Comparison of ENCODE assay signal across 7 mouse cellular contexts in the genomic region with DNA sequence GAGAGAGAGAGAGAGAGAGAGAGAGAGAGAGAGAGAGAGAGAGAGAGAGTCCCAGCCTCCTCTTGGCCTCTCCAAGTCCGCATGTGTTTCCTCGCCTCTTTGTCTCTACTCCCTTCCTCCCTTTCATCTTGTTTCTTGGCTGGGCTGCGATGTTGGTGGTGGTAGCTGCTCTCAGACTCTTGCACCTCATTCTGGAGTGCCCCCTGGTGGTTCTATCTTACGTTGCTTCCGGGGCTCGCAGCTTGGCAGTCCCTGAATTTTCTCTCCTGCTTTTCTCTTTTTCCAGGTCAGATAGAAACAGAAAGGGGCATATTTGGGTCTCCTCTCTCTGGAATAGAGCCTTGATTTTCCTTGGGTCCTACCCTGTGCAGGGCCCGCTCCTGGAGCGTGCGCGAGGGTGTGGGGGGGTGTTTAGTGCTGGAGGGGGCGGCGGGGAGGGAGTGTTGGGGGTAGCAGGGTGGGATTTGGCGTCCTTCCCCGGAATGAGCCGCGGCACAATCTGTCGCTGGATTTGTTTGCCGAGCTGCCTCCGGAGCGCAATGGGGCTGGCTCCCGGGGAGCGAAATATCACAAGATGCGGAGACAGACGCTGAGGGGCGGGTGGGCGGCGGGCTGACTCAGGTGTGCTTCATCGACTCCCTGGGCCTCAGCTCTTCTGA. TPM values are rescaled to one million over a fixed set of nuclear protein-coding genes. Genes with fewer than 3 reads are reported as not detected.
DNase-seq lines count a peak whose midpoint lies in the region; ATAC-seq and TF ChIP-seq lines count a peak whose summit lies in the region.

No protein-coding gene starts in this region.

- H3K4me1 ChIP-seq in intestine, embryonic 14.5 days (replicated peaks; ENCODE audit: control insufficient read depth, insufficient read depth, low read length), result peaks cover 22% of the 10 kb centered on the region
- H3K4me1 ChIP-seq in limb, embryonic 11.5 days (ENCODE audit: control insufficient read depth, insufficient read depth, low read length), result peaks cover 11% of the 10 kb centered on the region
- peaks cover 20% of the 10 kb centered on the region for H3K4me1 ChIP-seq in midbrain, embryonic 11.5 days (ENCODE audit: control insufficient read depth, insufficient read depth, low read length)

- peak; percentile 38 for ATAC-seq in Patski
- no peak for ATAC-seq in intestine, embryonic 14.5 days (replicated peaks; ENCODE audit: low FRiP score, low TSS enrichment, low read depth)
- ATAC-seq in limb, embryonic 11.5 days (ENCODE audit: insufficient number of reproducible peaks, low FRiP score, low TSS enrichment, low read depth), result no peak
- peak; percentile 5; the same call in 1 of the 2 replicates for ATAC-seq in midbrain, embryonic 11.5 days (ENCODE audit: low FRiP score)

- peak overlapping the region; percentile 24 for H3K4me3 ChIP-seq in intestine, embryonic 14.5 days (ENCODE audit: low read depth, low read length)
- peak overlapping the region; percentile 2; the same call in 1 of the 2 replicates for H3K4me3 ChIP-seq in limb, embryonic 11.5 days (ENCODE audit: low read depth, low read length)
- peak overlapping the region; percentile 24 for H3K4me3 ChIP-seq in midbrain, embryonic 11.5 days (ENCODE audit: low read depth, low read length)

- peak; percentile 82 for TF ChIP-seq CTCF in Patski (IDR thresholded peaks at IDR 0.05)

- no peak overlapping the region for H3K27ac ChIP-seq in intestine, embryonic 14.5 days (ENCODE audit: low read depth)
- H3K27ac ChIP-seq in limb, embryonic 11.5 days (replicated peaks; ENCODE audit: low read depth, low read length), result no peak overlapping the region
- H3K27ac ChIP-seq in midbrain, embryonic 11.5 days (ENCODE audit: low read depth, low read length), result no peak overlapping the region

- POLR2A ChIA-PET in Patski (lab: Charles Lee), result no interaction called here

- H3K9ac ChIP-seq in intestine, embryonic 14.5 days (ENCODE audit: low read length), result 0 out of 2 replicates have a peak overlapping the region, but pooled peaks have one; percentile 11
- no peak overlapping the region for H3K9ac ChIP-seq in limb, embryonic 11.5 days (ENCODE audit: low read length)
- H3K9ac ChIP-seq in midbrain, embryonic 11.5 days (ENCODE audit: low read length), result peak overlapping the region; percentile 33; the same call in 1 of the 2 replicates

- no peaks in the 10 kb centered on the region for H3K36me3 ChIP-seq in intestine, embryonic 14.5 days (ENCODE audit: control insufficient read depth, insufficient read depth, low read length)
- no peaks in the 10 kb centered on the region for H3K36me3 ChIP-seq in limb, embryonic 11.5 days (ENCODE audit: control insufficient read depth, insufficient read depth, low read length)
- no peaks in the 10 kb centered on the region for H3K36me3 ChIP-seq in midbrain, embryonic 11.5 days (ENCODE audit: control insufficient read depth, insufficient read depth, low read length)

- peaks cover 45% of the 10 kb centered on the region for H3K27me3 ChIP-seq in Patski
- peaks cover 51% of the 10 kb centered on the region for H3K27me3 ChIP-seq in intestine, embryonic 14.5 days (replicated peaks; ENCODE audit: control insufficient read depth, insufficient read depth, low read length)
- H3K27me3 ChIP-seq in limb, embryonic 11.5 days (ENCODE audit: control insufficient read depth, insufficient read depth, low read length), result peaks cover 62% of the 10 kb centered on the region
- H3K27me3 ChIP-seq in midbrain, embryonic 11.5 days (ENCODE audit: control insufficient read depth, insufficient read depth, low read length), result peaks cover 60% of the 10 kb centered on the region

- no peak for DNase-seq in Patski (ENCODE audit: low read depth, low spot score)
- DNase-seq in c-Kit-positive CD71-positive TER-119-positive erythroid progenitor cells, embryonic 14.5 days (ENCODE audit: low spot score), result peak; percentile 66
- DNase-seq in gastrocnemius, postnatal 25 days, result peak; percentile 40
- DNase-seq in intestine, embryonic 14.5 days (ENCODE audit: low spot score), result peak; percentile 82
- peak; percentile 80 for DNase-seq in limb, embryonic 11.5 days (ENCODE audit: low spot score)
- peak; percentile 94 for DNase-seq in midbrain, embryonic 11.5 days (ENCODE audit: low spot score, missing footprints)
- DNase-seq in skeletal muscle tissue, adult 2 months (ENCODE audit: low read depth, low spot score), result peak; percentile 60

- WGBS in intestine, embryonic 14.5 days, result 2% methylated on average over 28 of the region's 28 CpGs
- 1% methylated on average over 28 of the region's 28 CpGs for WGBS in limb, embryonic 11.5 days
- whole genome bisulfite sequencing in midbrain, embryonic 11.5 days, result 2% methylated on average over 28 of the region's 28 CpGs

- CTCF ChIA-PET in Patski (lab: Charles Lee), result interaction anchor here (1.1 to 3.5 kb wide), 6 partner anchors 10 to 66 kb away, joined by 3 to 40 read pairs (median 8); a partner anchor contains a TSS

- in situ Hi-C loops in Patski (cut with MboI; ENCODE audit: low pct_unique_long_range_greater_than_20kb), result no loop called here

- H3K4me2 ChIP-seq in intestine, embryonic 14.5 days (ENCODE audit: low read length), result peak overlapping the region; percentile 53
- H3K4me2 ChIP-seq in limb, embryonic 11.5 days (ENCODE audit: low read depth, severe bottlenecking), result peak overlapping the region; percentile 35; the same call in 1 of the 2 replicates
- H3K4me2 ChIP-seq in midbrain, embryonic 11.5 days, result peak overlapping the region; percentile 45

- H3K9me3 ChIP-seq in intestine, embryonic 14.5 days (ENCODE audit: control insufficient read depth, low read length), result no peaks in the 10 kb centered on the region
- H3K9me3 ChIP-seq in limb, embryonic 11.5 days (ENCODE audit: control insufficient read depth, low read length), result no peaks in the 10 kb centered on the region
- H3K9me3 ChIP-seq in midbrain, embryonic 11.5 days (ENCODE audit: control insufficient read depth, low read length), result no peaks in the 10 kb centered on the region

RNA-seq across cellular contexts. Expression of a gene that starts 2.3 kb away (rescaled TPM):
- polyA plus RNA-seq in Patski (2021), result 0.82 TPM
- total RNA-seq in gastrocnemius, postnatal 25 days (2021), result under 1 TPM; 0.43 to 0.54 TPM
- polyA plus RNA-seq in intestine, embryonic 14.5 days (2014; fragmentation: Nextera tagmentation; extraction: Ambion mirVana), result 0.99 and 1.9 TPM in 2 replicates
- 0.75 and 0.96 TPM in 2 replicates for polyA plus RNA-seq in limb, embryonic 11.5 days (2014; fragmentation: Nextera tagmentation; extraction: Ambion mirVana)
- 1.4 and 1.6 TPM in 2 replicates for polyA plus RNA-seq in midbrain, embryonic 11.5 days (2014; fragmentation: Nextera tagmentation; extraction: Ambion mirVana)

RNA-seq across cellular contexts. Expression of a gene that starts 47.6 kb away (rescaled TPM):
- polyA plus RNA-seq in Patski (2021), result not detected
- 10 to 100 TPM; 22.9 to 23.4 TPM for total RNA-seq in gastrocnemius, postnatal 25 days (2021)
- polyA plus RNA-seq in intestine, embryonic 14.5 days (2014; fragmentation: Nextera tagmentation; extraction: Ambion mirVana), result 46.7 and 54.7 TPM in 2 replicates
- polyA plus RNA-seq in limb, embryonic 11.5 days (2014; fragmentation: Nextera tagmentation; extraction: Ambion mirVana), result 31.6 and 31.7 TPM in 2 replicates
- polyA plus RNA-seq in midbrain, embryonic 11.5 days (2014; fragmentation: Nextera tagmentation; extraction: Ambion mirVana), result 17.6 and 19.0 TPM in 2 replicates

RNA-seq across cellular contexts. Expression of a gene that starts 50.1 kb away (rescaled TPM):
- polyA plus RNA-seq in Patski (2021), result 0.22 TPM
- total RNA-seq in gastrocnemius, postnatal 25 days (2021), result 1 to 10 TPM; 7.7 to 8.4 TPM
- polyA plus RNA-seq in intestine, embryonic 14.5 days (2014; fragmentation: Nextera tagmentation; extraction: Ambion mirVana), result 18.3 and 18.7 TPM in 2 replicates
- polyA plus RNA-seq in limb, embryonic 11.5 days (2014; fragmentation: Nextera tagmentation; extraction: Ambion mirVana), result 36.0 and 37.8 TPM in 2 replicates
- polyA plus RNA-seq in midbrain, embryonic 11.5 days (2014; fragmentation: Nextera tagmentation; extraction: Ambion mirVana), result 16.3 and 18.6 TPM in 2 replicates

Comparison
In these comparisons a context has a peak if more than half of its experiments do, and no peak if none do; other contexts are left out.
1. ATAC-seq: peak in Patski (single experiment) and midbrain, embryonic 11.5 days (single experiment); none in intestine, embryonic 14.5 days (single experiment) and limb, embryonic 11.5 days (single experiment).
2. RNA of a gene that starts 47.6 kb away (polyA plus RNA-seq): 46.7 to 54.7 TPM in intestine, embryonic 14.5 days, 31.6 to 31.7 TPM in limb, embryonic 11.5 days and 17.6 to 19.0 TPM in midbrain, embryonic 11.5 days; not detected in Patski (single experiment); every median in the first group is over 10 times any median in the second.
3. RNA of a gene that starts 50.1 kb away (polyA plus RNA-seq): 36.0 to 37.8 TPM in limb, embryonic 11.5 days, 16.3 to 18.6 TPM in midbrain, embryonic 11.5 days and 18.3 to 18.7 TPM in intestine, embryonic 14.5 days; 0.22 TPM in Patski (single experiment); every median in the first group is over 10 times any median in the second.
4. Peak in every context shown above with its lines, with median percentiles within 50 percentile points of each other: H3K4me2 ChIP-seq and H3K4me3 ChIP-seq.